Mouse (Mus musculus) MEL (cell line): ENCODE results near the gene Cdh13. TPM values are rescaled to one million over a fixed set of nuclear protein-coding genes. Genes with fewer than 3 reads are reported as not detected.

ENCODE experiments used
- DNase-seq: peaks from one replicate; pipeline ENCODE4 v3.0.0; 2011; ENCODE audit warnings: low read depth, low spot score
- H3K27ac ChIP-seq: 2 replicates; pipeline ENCODE4 v1.5.1; 2012; ENCODE audit warnings: low read depth, mild to moderate bottlenecking, control low read depth, low read length, moderate library complexity; ENCODE audit not compliant: control insufficient read depth
- H3K27me3 ChIP-seq, 2 experiments: fragments of 150-350 bp in 1 of 2; sonication (generic) in 1 of 2; 2 replicates each; pipeline ENCODE4 v1.6.1; 2012; ENCODE audit warnings: low read length in 2 of 2, mild to moderate bottlenecking in 2 of 2, improper control_type of control experiment in 1 of 2, moderate library complexity in 1 of 2; ENCODE audit not compliant: insufficient read depth in 2 of 2, control insufficient read depth in 1 of 2
- H3K36me3 ChIP-seq, 2 experiments: 2 replicates each; pipeline ENCODE4 v1.6.1; 2012 to 2014; ENCODE audit warnings: low read length in 2 of 2, improper control_type of control experiment in 1 of 2, inconsistent platforms in 1 of 2, mild to moderate bottlenecking in 1 of 2; ENCODE audit not compliant: insufficient read depth in 2 of 2, control insufficient read depth in 1 of 2
- H3K4me1 ChIP-seq, 2 experiments: fragments of 150-350 bp in 1 of 2; sonication (generic) in 1 of 2; 2 replicates each; pipeline ENCODE4 v1.6.1; 2012; ENCODE audit warnings: low read length in 2 of 2, improper control_type of control experiment in 1 of 2, mild to moderate bottlenecking in 1 of 2; ENCODE audit not compliant: insufficient read depth in 2 of 2, control insufficient read depth in 1 of 2
- H3K4me3 ChIP-seq, 2 experiments: fragments of 150-350 bp in 1 of 2; sonication (generic) in 1 of 2; 2 replicates each; pipeline ENCODE4 v1.5.1; 2012; ENCODE audit warnings: low read depth in 2 of 2, low read length in 2 of 2, mild to moderate bottlenecking in 2 of 2, moderate library complexity in 2 of 2, control low read depth in 1 of 2, improper control_type of control experiment in 1 of 2; ENCODE audit not compliant: control insufficient read depth in 1 of 2, insufficient read depth in 1 of 2
- H3K79me2 ChIP-seq: 2 replicates; pipeline ENCODE4 v1.6.1; 2012; ENCODE audit warnings: mild to moderate bottlenecking, low read length, moderate library complexity; ENCODE audit not compliant: control insufficient read depth, poor library complexity, insufficient read depth
- H3K9ac ChIP-seq: 2 replicates; pipeline ENCODE4 v1.6.1; 2012; ENCODE audit warnings: low read depth, mild to moderate bottlenecking, control low read depth, low read length, moderate library complexity; ENCODE audit not compliant: control insufficient read depth, poor library complexity, severe bottlenecking
- H3K9me3 ChIP-seq: fragments of 150-350 bp; sonication (generic); replicated peaks from 2 replicates; pipeline ENCODE4 v1.6.1; 2012; ENCODE audit warnings: mild to moderate bottlenecking, low read length, improper control_type of control experiment, moderate library complexity; ENCODE audit not compliant: insufficient read depth
- BHLHE40 ChIP-seq: IDR thresholded peaks from 2 replicates; pipeline ENCODE4 v1.6.1; 2012; ENCODE audit warnings: low read depth, mild to moderate bottlenecking, inconsistent platforms, low read length, improper control_type of control experiment, borderline replicate concordance
- CTCF ChIP-seq, 3 experiments: IDR thresholded peaks in 2 of 3; conservative IDR thresholded peaks in 1 of 3; 2 replicates each; pipeline ENCODE4 v1.5.1; 2011 to 2012; ENCODE audit warnings: low read length in 3 of 3, low read depth in 2 of 3, mild to moderate bottlenecking in 2 of 3, improper control_type of control experiment in 1 of 3, inconsistent platforms in 1 of 3, mixed read lengths in 1 of 3, moderate library complexity in 1 of 3; ENCODE audit not compliant: control insufficient read depth in 1 of 3, insufficient read depth in 1 of 3, poor library complexity in 1 of 3, severe bottlenecking in 1 of 3
- E2F4 ChIP-seq: IDR thresholded peaks from 2 replicates; pipeline ENCODE4 v1.6.1; 2011; ENCODE audit warnings: low read depth, low read length, improper control_type of control experiment, borderline replicate concordance
- ELF1 ChIP-seq: IDR thresholded peaks from 2 replicates; pipeline ENCODE4 v1.6.1; 2014; ENCODE audit warnings: low read depth, mild to moderate bottlenecking, inconsistent platforms, low read length, improper control_type of control experiment, moderate library complexity
- EP300 ChIP-seq, 2 experiments: IDR thresholded peaks; 2 replicates each; pipeline ENCODE4 v1.6.1; 2011; ENCODE audit warnings: improper control_type of control experiment in 2 of 2, low read length in 2 of 2, low read depth in 1 of 2, mild to moderate bottlenecking in 1 of 2
- ETS1 ChIP-seq: IDR thresholded peaks from 2 replicates; pipeline ENCODE4 v1.6.1; 2012; ENCODE audit warnings: low read depth, mild to moderate bottlenecking, inconsistent platforms, low read length, improper control_type of control experiment, moderate library complexity
- GATA1 ChIP-seq: IDR thresholded peaks from 2 replicates; pipeline ENCODE4 v1.6.1; 2011; ENCODE audit warnings: low read depth, low read length, improper control_type of control experiment
- HCFC1 ChIP-seq: IDR thresholded peaks from 2 replicates; pipeline ENCODE4 v1.6.1; 2012; ENCODE audit warnings: low read depth, mild to moderate bottlenecking, inconsistent platforms, low read length, improper control_type of control experiment, moderate library complexity
- JUND ChIP-seq: IDR thresholded peaks from 2 replicates; pipeline ENCODE4 v1.6.1; 2011; ENCODE audit warnings: low read depth, mild to moderate bottlenecking, improper control_type of control experiment, low read length
- MAFK ChIP-seq: IDR thresholded peaks from 2 replicates; pipeline ENCODE4 v1.6.1; 2011; ENCODE audit warnings: low read depth, mild to moderate bottlenecking, low read length, improper control_type of control experiment, borderline replicate concordance
- MAX ChIP-seq: IDR thresholded peaks from 2 replicates; pipeline ENCODE4 v1.6.1; 2011; ENCODE audit warnings: low read length, improper control_type of control experiment
- MAZ ChIP-seq: IDR thresholded peaks from 2 replicates; pipeline ENCODE4 v1.6.1; 2012; ENCODE audit warnings: low read depth, mild to moderate bottlenecking, inconsistent platforms, low read length, improper control_type of control experiment
- MEF2A ChIP-seq: IDR thresholded peaks from 2 replicates; pipeline ENCODE4 v1.6.1; 2014; ENCODE audit warnings: low read depth, mild to moderate bottlenecking, inconsistent platforms, low read length, improper control_type of control experiment; ENCODE audit not compliant: poor library complexity, insufficient replicate concordance, severe bottlenecking; ENCODE audit errors: extremely low read depth
- MYC ChIP-seq: IDR thresholded peaks from 2 replicates; pipeline ENCODE4 v1.6.1; 2011; ENCODE audit warnings: low read depth, mild to moderate bottlenecking, low read length, improper control_type of control experiment, moderate library complexity
- NELFE ChIP-seq: IDR thresholded peaks from 2 replicates; pipeline ENCODE4 v1.6.1; 2011; ENCODE audit warnings: low read depth, low read length, improper control_type of control experiment
- NRF1 ChIP-seq: IDR thresholded peaks from 2 replicates; pipeline ENCODE4 v1.6.1; 2014; ENCODE audit warnings: low read depth, mild to moderate bottlenecking, inconsistent platforms, low read length, improper control_type of control experiment, moderate library complexity; ENCODE audit not compliant: poor library complexity, insufficient read depth, severe bottlenecking
- POLR2AphosphoS2 ChIP-seq: IDR thresholded peaks from 2 replicates; pipeline ENCODE4 v1.6.1; 2011; ENCODE audit warnings: low read length, improper control_type of control experiment
- POLR2AphosphoS5 ChIP-seq: IDR thresholded peaks from 2 replicates; pipeline ENCODE4 v1.6.1; 2012; ENCODE audit warnings: low read depth, borderline replicate concordance, mild to moderate bottlenecking, inconsistent platforms, low read length, moderate library complexity, mixed read lengths
- RCOR1 ChIP-seq: IDR thresholded peaks from 2 replicates; pipeline ENCODE4 v1.6.1; 2012; ENCODE audit warnings: low read depth, mild to moderate bottlenecking, inconsistent platforms, low read length, improper control_type of control experiment
- SMC3 ChIP-seq: IDR thresholded peaks from 2 replicates; pipeline ENCODE4 v1.6.1; 2011; ENCODE audit warnings: low read depth, low read length, improper control_type of control experiment
- TCF12 ChIP-seq: IDR thresholded peaks from 2 replicates; pipeline ENCODE4 v1.6.1; 2014; ENCODE audit warnings: low read depth, mild to moderate bottlenecking, inconsistent platforms, low read length, improper control_type of control experiment, moderate library complexity
- UBTF ChIP-seq: IDR thresholded peaks from 2 replicates; pipeline ENCODE4 v1.6.1; 2012; ENCODE audit warnings: low read depth, mild to moderate bottlenecking, inconsistent platforms, low read length, improper control_type of control experiment, moderate library complexity, borderline replicate concordance; ENCODE audit not compliant: insufficient read depth
- USF1 ChIP-seq: IDR thresholded peaks from 2 replicates; pipeline ENCODE4 v1.6.1; 2014; ENCODE audit warnings: low read depth, mild to moderate bottlenecking, inconsistent platforms, low read length, improper control_type of control experiment, moderate library complexity
- ZKSCAN1 ChIP-seq: IDR thresholded peaks from 2 replicates; pipeline ENCODE4 v1.6.1; 2012; ENCODE audit warnings: low read depth, mild to moderate bottlenecking, inconsistent platforms, low read length, improper control_type of control experiment, moderate library complexity
- ZNF384 ChIP-seq: IDR thresholded peaks from 2 replicates; pipeline ENCODE4 v1.6.1; 2012; ENCODE audit warnings: low read depth, mild to moderate bottlenecking, inconsistent platforms, low read length, improper control_type of control experiment
- polyA plus RNA-seq, 2 experiments: library from polyadenylated mRNA; stranded (reverse) in 1 of 2; unstranded in 1 of 2; fragments of >175 nt in 1 of 2; fragments of >200 nt in 1 of 2; gene quantifications; 2 replicates each; pipeline versions ENCODE4 v1.2.1 to v1.2.4; 2012; ENCODE audit warnings: low replicate concordance in 2 of 2, low read depth in 1 of 2; ENCODE audit not compliant: insufficient read length in 2 of 2, insufficient read depth in 1 of 2, missing spikeins in 1 of 2
- total RNA-seq: library from RNA; depleted of rRNA; stranded (reverse); fragments of 300-350 nt; gene quantifications from 2 replicates; pipeline ENCODE4 v1.2.3, GENCODE M21; 2012

Cdh13 gene
- total and polyA plus RNA-seq, 3 experiments = not detected

DNA sequence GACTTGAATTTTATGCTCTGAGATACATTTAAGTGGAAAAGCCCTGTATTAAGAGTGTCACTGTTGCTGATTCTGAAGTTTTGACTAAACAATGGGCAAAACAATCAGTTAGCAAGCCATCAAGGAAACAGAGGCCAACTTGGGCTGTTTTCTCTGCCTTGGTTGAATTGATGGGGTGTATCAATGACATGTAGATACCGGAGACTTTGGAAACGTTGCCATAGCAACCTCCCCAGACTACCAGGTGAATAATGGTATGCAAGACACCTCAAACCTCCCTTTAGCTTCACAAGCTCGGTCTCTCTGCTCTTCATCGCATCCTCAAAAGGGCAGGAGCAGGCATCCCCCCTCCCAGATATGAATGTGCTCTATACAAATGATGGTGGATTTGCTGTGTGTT, 685.4 kb downstream of the Cdh13 start:
- DNase-seq = no peak
- Histone ChIP-seq H3K27ac (no peak overlapping the region), H3K4me1 (no peaks in the 10 kb centered on the region), H3K9me3 (no peaks in the 10 kb centered on the region), H3K79me2 (no peaks in the 10 kb centered on the region), H3K36me3 (no peaks in the 10 kb centered on the region), H3K9ac (no peak overlapping the region), H3K27me3 (no peaks in the 10 kb centered on the region), H3K4me3 (no peak overlapping the region)
- TF ChIP-seq UBTF (no peak), MAX (no peak), MAFK (no peak), ELF1 (no peak), MAZ (no peak), ZNF384 (no peak), MEF2A (no peak), RCOR1 (no peak), USF1 (no peak), E2F4 (no peak), POLR2AphosphoS2 (no peak), ZKSCAN1 (no peak), BHLHE40 (no peak)

DNA sequence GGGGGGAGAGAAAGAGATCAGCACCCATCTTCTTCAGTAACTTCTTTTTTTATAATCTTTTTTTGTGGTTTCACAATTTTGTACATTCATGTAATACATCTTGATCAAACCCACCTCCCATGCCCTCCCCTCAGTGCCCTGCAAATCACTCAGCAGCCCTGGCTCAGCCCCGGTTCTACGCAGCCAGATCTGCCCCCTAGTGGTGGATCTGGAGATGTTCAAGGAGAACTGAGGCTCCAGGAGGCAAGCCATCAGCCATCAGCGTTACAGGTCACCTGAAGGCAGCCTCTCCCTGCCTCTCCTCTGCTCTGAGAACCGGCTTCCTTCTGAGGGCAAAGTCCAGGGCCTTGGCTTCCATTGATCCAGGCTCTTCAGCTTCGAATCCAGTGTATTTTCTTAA, 696.3 kb downstream of the Cdh13 start:
- Histone ChIP-seq H3K4me3 (no peak overlapping the region), H3K36me3 (no peaks in the 10 kb centered on the region), H3K9me3 (no peaks in the 10 kb centered on the region), H3K4me1 (no peaks in the 10 kb centered on the region), H3K27me3 (no peaks in the 10 kb centered on the region), H3K9ac (no peak overlapping the region), H3K79me2 (no peaks in the 10 kb centered on the region)
- TF ChIP-seq CTCF (IDR thresholded peaks at IDR 0.05 in 2 of 3, conservative IDR thresholded peaks at IDR 0.05 in 1 of 3; ENCODE audit: control insufficient read depth in 1 of 3, insufficient read depth in 1 of 3, low read depth in 2 of 3, low read length in 3 of 3, poor library complexity in 1 of 3, severe bottlenecking in 1 of 3) (0 out of 6 replicates have a peak, but pooled peaks of 1 of the 3 experiments have one; percentile 8), USF1 (no peak), SMC3 (no peak)
- TF ChIP-seq, all 39 proteins: peak for 1
- DNase-seq = no peak
- no peak overlapping the region for H3K27ac ChIP-seq

DNA sequence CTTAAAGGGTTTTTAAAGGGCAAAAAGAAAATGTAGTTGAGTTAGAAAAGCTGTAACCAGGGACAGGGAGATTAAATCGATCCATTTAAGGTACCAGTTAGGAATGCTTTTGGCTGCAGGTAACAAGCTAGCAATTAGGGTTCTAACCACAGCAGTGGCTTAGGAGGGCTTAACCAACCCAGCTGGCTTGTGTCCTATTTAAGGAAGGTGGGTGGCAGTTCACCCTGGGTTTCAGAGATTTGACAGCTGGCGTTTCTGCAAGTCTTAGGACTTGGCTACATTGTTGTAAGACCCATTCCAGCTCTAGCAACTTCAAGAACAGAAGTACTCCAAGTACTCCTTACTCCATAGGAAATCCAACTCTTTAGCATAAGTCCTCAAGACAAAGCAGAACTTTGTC, 700.2 kb downstream of the Cdh13 start:
- no peak for DNase-seq
- Histone ChIP-seq H3K36me3 (no peaks in the 10 kb centered on the region), H3K9ac (no peak overlapping the region), H3K4me1 (no peaks in the 10 kb centered on the region), H3K4me3 (no peak overlapping the region), H3K79me2 (no peaks in the 10 kb centered on the region), H3K27ac (no peak overlapping the region), H3K9me3 (no peaks in the 10 kb centered on the region), H3K27me3 (no peaks in the 10 kb centered on the region)
- TF ChIP-seq RCOR1 (no peak), NELFE (no peak), ELF1 (no peak), E2F4 (no peak), POLR2AphosphoS5 (no peak), NRF1 (no peak), TCF12 (no peak), CTCF (IDR thresholded peaks at IDR 0.05 in 2 of 3, conservative IDR thresholded peaks at IDR 0.05 in 1 of 3; ENCODE audit: control insufficient read depth in 1 of 3, insufficient read depth in 1 of 3, low read depth in 2 of 3, low read length in 3 of 3, poor library complexity in 1 of 3, severe bottlenecking in 1 of 3) (no peak), ZKSCAN1 (no peak), EP300 (IDR thresholded peaks at IDR 0.05; ENCODE audit: low read depth in 1 of 2, low read length in 2 of 2) (no peak), HCFC1 (no peak), GATA1 (no peak), ETS1 (no peak), JUND (no peak), MYC (no peak)
